23 mouse cellular contexts compared by ENCODE assay signal in the genomic region with DNA sequence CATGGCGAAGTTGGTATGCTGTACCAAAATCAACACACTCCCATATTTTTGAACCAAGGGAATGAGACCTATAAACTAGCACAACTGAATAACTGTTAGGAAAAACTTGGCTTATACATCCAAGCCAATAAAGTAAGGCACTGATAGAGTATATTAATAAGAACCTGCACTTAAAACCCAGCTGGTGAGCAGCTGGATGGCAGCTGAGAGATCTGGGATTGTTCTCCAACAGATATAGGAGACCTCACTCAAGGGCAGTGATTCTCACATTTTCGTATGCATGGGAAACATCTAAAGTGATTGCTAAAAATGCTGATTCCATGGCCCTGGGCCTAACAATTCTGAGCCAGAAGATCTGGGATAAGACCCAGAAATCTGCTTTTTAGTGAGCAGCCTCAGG.
"Had no signal": no experiment of that assay in that cellular context is flagged by ENCODE, and none has a peak within 500 bp of the region (broad histone marks: within the 10 kb centered on the region; RNA-seq: fewer than 3 reads in every experiment).

No protein-coding gene starts in this region.

- H3K4me1 ChIP-seq: liver, embryonic 15.5 days; lung, embryonic 15.5 days; megakaryocyte, embryonic 14.5 days; midbrain, embryonic 13.5 days; neural tube, embryonic 12.5 days; stomach, embryonic 15.5 days had no signal

- H3K4me2 ChIP-seq: liver, embryonic 15.5 days; lung, embryonic 15.5 days; midbrain, embryonic 11.5 days; midbrain, embryonic 13.5 days; midbrain, embryonic 15.5 days; neural tube, embryonic 12.5 days; stomach, embryonic 15.5 days had no signal

- H3K9me3 ChIP-seq: liver, embryonic 15.5 days; lung, embryonic 15.5 days; midbrain, embryonic 13.5 days; midbrain, embryonic 15.5 days; neural tube, embryonic 12.5 days; stomach, embryonic 15.5 days had no signal

- H3K4me3 ChIP-seq: liver, embryonic 15.5 days; lung, embryonic 15.5 days; megakaryocyte, embryonic 14.5 days; midbrain, embryonic 13.5 days; midbrain, embryonic 15.5 days; neural tube, embryonic 12.5 days; stomach, embryonic 15.5 days had no signal

- H3K27ac ChIP-seq: liver, embryonic 15.5 days; lung, embryonic 15.5 days; macrophage; midbrain, embryonic 13.5 days; midbrain, embryonic 15.5 days; neural tube, embryonic 12.5 days; stomach, embryonic 15.5 days; stomach, postnatal 0 days had no signal

- H3K36me3 ChIP-seq: liver, embryonic 15.5 days; lung, embryonic 15.5 days; midbrain, embryonic 13.5 days; midbrain, embryonic 15.5 days; neural tube, embryonic 12.5 days; stomach, embryonic 15.5 days had no signal

- H3K9ac ChIP-seq: liver, embryonic 15.5 days; liver, postnatal 0 days; lung, embryonic 15.5 days; midbrain, embryonic 13.5 days; midbrain, embryonic 15.5 days; neural tube, embryonic 12.5 days; stomach, embryonic 15.5 days had no signal

- H3K27me3 ChIP-seq: liver, embryonic 15.5 days; lung, embryonic 15.5 days; midbrain, embryonic 13.5 days; midbrain, embryonic 15.5 days; neural tube, embryonic 12.5 days; stomach, embryonic 15.5 days had no signal

- ATAC-seq: liver, postnatal 0 days; lung, postnatal 0 days; midbrain, embryonic 13.5 days; midbrain, embryonic 15.5 days had no signal

- DNase-seq: liver, postnatal 0 days; lung, adult 2 months; lung, postnatal 14 days; lung, postnatal 36 days; retina, postnatal 1 day; right cerebral cortex, adult 18-20 months; right cerebral cortex, postnatal 25 days; right cerebral cortex, postnatal 4 days; spleen, adult 18-20 months; thymus, adult 2 months; thymus, postnatal 25 days; thymus, postnatal 4 days had no signal
